Mouse (Mus musculus): Measurements from ENCODE around the gene Ear2.
"Not testable (repeated sequence)": the region's sequence is repeated elsewhere in the genome, so short reads cannot be mapped to it uniquely, and the experiment has no call there.

Ear2 gene

GRCm38 (mm10) chr14:44102354-44102753, at the start of gene Ear2:
Gene Ear2 (plus strand): TSS chr14:44102654.
- DNase-seq (ENCODE audit: low read depth): not testable (repeated sequence)

GRCm38 (mm10) chr14:44067879-44068278, 34.6 kb upstream of the Ear2 start:
- not testable (repeated sequence) for DNase-seq (ENCODE audit: low read depth)

DNA sequence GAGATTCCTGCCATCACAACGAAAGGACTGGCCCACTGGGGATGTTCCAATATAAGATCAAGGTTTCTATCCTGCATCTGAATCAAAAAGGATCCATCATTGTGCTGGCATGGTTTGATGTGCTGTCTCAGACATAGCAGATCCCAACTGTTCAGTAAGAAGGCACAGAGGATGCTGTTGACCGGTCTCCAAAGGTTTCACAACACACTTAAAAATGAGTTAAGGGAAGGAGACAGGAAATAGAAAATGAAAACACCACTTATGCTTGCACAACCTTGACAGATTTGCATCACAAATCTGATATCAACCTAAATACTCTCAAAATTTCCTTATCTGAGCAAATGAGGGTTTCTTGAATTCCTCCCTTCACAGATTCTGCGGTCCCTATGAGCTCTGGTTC, 31.9 kb upstream of the Ear2 start:
- not testable (repeated sequence) for DNase-seq (ENCODE audit: low read depth)

DNA sequence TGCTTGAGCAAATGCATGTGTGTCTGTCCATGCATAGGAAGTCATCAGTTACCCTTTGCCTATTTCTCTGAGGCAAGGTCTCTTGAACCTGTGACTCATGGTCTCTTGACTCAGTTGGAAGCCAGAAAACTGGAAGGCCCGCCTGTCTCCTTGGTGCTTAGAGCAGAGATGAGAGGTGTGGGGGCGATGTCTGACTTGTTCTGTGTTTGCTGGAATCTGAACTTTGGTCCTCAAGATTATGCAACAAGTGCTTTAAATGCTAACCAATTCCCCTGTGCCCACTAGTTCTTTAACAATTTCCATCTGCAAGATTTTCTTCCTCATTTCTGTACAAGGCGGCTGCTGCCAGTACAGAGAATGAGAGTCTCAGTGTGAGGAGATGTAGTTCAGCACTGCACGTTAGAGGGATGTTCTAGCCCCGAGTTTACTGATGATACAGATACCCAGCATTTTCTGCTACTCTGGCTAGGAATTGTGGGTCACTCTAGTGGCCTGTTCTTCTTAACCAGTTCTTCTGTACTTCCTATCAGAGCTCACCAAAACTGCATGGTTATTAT, 24.6 kb upstream of the Ear2 start:
- not testable (repeated sequence) for DNase-seq (ENCODE audit: low read depth)

- DNase-seq (ENCODE audit: low read depth): not testable (repeated sequence)
Measured at GRCm38 (mm10) chr14:44086588-44086987, 15.9 kb upstream of the Ear2 start.

DNA sequence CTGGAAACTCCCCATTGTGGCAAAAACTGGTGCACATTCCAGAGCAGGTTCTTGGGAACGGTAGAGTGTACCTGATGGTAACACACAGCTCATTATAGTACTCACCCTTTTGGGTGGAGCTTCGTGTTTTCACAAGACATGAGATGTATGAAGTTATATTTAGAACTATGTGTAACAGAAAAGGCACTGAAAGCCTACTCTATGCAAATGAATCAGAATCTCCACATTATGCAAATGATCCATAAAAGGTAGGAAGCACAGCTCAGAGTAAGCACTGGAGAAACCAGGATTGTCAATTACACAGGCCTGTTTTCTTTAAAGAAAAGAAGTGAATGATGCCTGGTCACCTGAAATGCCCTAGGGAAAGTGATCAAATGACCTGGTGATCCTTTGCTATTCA, 14.9 kb upstream of the Ear2 start:
- DNase-seq (ENCODE audit: low read depth): not testable (repeated sequence)

DNA sequence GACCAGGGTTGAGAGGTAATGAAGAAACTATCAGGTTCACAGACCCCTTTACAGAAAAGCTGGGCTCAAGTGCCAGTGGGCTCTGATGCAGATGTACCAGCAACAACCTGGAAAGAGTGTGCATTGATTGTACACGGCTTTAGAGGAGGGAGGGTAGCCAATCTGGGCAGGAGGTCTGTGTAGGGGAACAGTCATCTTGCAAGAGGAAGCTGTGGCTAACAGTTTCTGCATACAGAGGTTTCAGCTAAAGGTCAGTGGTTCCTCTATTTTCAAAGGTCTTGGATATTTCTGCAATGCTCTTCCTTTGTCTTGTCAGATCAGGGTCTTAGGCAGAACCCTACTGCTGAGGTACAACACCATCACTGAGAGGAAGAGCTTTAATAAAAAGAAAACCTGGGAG, 10.9 kb upstream of the Ear2 start:
- DNase-seq (ENCODE audit: low read depth): not testable (repeated sequence)

- not testable (repeated sequence) for DNase-seq (ENCODE audit: low read depth)
Measured at GRCm38 (mm10) chr14:44094445-44094844, 8.0 kb upstream of the Ear2 start.

DNA sequence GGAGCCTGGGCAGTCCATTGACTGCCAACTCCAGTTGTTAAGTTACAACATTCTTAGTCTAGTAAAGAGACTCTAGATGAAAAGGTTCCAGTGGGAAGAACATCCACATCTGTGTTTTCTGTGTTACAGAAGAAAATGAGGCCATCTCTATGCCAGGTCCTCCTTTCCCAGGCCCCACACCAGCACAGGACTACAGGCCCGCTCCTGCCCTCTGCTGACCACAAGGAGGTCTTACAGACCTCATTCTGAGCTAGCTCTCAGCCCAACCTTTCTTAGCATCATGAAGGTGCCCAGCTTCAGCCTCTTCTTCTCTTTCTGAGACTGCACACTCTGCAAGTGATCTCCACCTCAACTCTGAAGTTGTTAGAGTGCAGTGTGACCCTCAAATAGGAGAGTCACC, 2.4 kb upstream of the Ear2 start:
- DNase-seq (ENCODE audit: low read depth): not testable (repeated sequence)

DNA sequence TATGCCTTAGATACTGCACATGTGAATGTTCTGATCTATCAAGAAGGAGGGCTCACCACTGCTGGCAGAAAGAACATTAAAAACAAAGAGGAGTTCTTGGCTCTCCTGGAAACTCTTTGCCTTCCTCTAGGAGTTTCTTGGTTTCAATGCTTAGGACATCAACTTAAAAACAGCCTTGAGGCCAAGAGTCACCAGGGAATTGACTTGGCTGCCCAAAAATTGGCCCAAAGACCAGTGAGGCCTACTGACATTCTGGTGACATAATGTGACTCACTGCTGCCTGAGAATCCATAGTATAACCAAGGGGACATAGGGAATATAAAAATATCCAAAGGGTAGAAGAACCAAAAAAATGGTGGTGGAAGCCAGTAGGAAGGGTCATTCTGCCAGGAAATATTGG, 8.5 kb downstream of the Ear2 start:
- no peak for DNase-seq (ENCODE audit: low read depth)

- not testable (repeated sequence) for DNase-seq (ENCODE audit: low read depth)
Measured at GRCm38 (mm10) chr14:44123551-44123950, 21.1 kb downstream of the Ear2 start, which contains the start of gene Gm3327. Gene Gm3327 (plus strand): TSS chr14:44123851.

Measured in c-Kit-positive CD71-positive TER-119-negative erythroid progenitor cells, embryonic 14.5 days (primary cell).